ENCODE assay signal across 13 mouse cellular contexts in genomic region chr13:108774981-108775380, GRCm38 (mm10).
DNase-seq lines count a peak whose midpoint lies in the region; TF ChIP-seq lines count a peak whose summit lies in the region.
"Had no signal": no experiment of that assay in that cellular context is flagged by ENCODE, and none has a peak within 500 bp of the region (broad histone marks: within the 10 kb centered on the region; RNA-seq: fewer than 3 reads in every experiment).

No protein-coding gene starts in this region.

- peak overlapping the region; percentile 53 for H3K4me3 ChIP-seq in bone marrow, adult 2 months (replicated peaks; ENCODE audit: control insufficient read depth, low read depth, low read length)
- H3K4me3 ChIP-seq in hindbrain, embryonic 10.5 days: no peak overlapping the region
- H3K4me3 ChIP-seq: erythroblast, embryonic 14.5 days; layer of hippocampus, adult 2 months; lung, embryonic 15.5 days had no signal

- H3K27me3 ChIP-seq in hindbrain, embryonic 10.5 days (ENCODE audit: insufficient read depth, poor library complexity, severe bottlenecking): no peaks in the 10 kb centered on the region
- H3K27me3 ChIP-seq: CH12.LX; lung, embryonic 15.5 days had no signal

- no peaks in the 10 kb centered on the region for H3K4me1 ChIP-seq in bone marrow, adult 2 months (ENCODE audit: control insufficient read depth, insufficient read depth, low read length)
- peaks cover 6% of the 10 kb centered on the region; the same call in 1 of the 2 replicates for H3K4me1 ChIP-seq in hindbrain, embryonic 10.5 days (replicated peaks)
- H3K4me1 ChIP-seq: lung, embryonic 15.5 days had no signal

- no peak for TF ChIP-seq POLR2A in bone marrow, adult 2 months (IDR thresholded peaks at IDR 0.05; ENCODE audit: borderline replicate concordance, control insufficient read depth, low read depth, low read length)

- no peaks in the 10 kb centered on the region for H3K36me3 ChIP-seq in hindbrain, embryonic 10.5 days
- H3K36me3 ChIP-seq: lung, embryonic 15.5 days had no signal

- TF ChIP-seq CTCF in bone marrow, adult 2 months (IDR thresholded peaks at IDR 0.05; ENCODE audit: control insufficient read depth, insufficient read depth, low read length): no peak

- no peak overlapping the region; the same call in 1 of the 2 replicates for H3K27ac ChIP-seq in bone marrow, adult 2 months (ENCODE audit: control insufficient read depth, insufficient read depth, low read depth, low read length, poor library complexity)
- H3K27ac ChIP-seq in hindbrain, embryonic 10.5 days: no peak overlapping the region
- H3K27ac ChIP-seq: layer of hippocampus, adult 2 months; lung, embryonic 15.5 days had no signal

- no peaks in the 10 kb centered on the region for H3K9me3 ChIP-seq in hindbrain, embryonic 10.5 days
- H3K9me3 ChIP-seq: lung, embryonic 15.5 days had no signal

- peak; percentile 93 for DNase-seq in 416B (ENCODE audit: low read depth)
- DNase-seq in lung, postnatal 14 days: peak; percentile 3
- DNase-seq in thymus, adult 18-20 months: peak; percentile 3 to 5
- no peak for DNase-seq in natural killer cell, adult 2 months (ENCODE audit: low spot score in 2 of 2)
- no peak for DNase-seq in hindbrain, embryonic 10.5 days (ENCODE audit: low spot score)
- DNase-seq in layer of hippocampus, adult 9-10 months (ENCODE audit: low spot score): no peak
- DNase-seq: cerebellum, adult 2 months; right cerebral cortex, adult 18-20 months had no signal

- WGBS in bone marrow, adult 2 months: 7% methylated on average over 1 of the region's 1 CpGs
- 85% methylated on average over 1 of the region's 1 CpGs for WGBS in hindbrain, embryonic 10.5 days

Comparison
In these comparisons a context has a peak if more than half of its experiments do, and no peak if none do; other contexts are left out.
1. DNase-seq: peak in 416B (single experiment), lung, postnatal 14 days (single experiment) and thymus, adult 18-20 months (2 of 2); none in natural killer cell, adult 2 months (0 of 2), hindbrain, embryonic 10.5 days (single experiment) and layer of hippocampus, adult 9-10 months (single experiment).